Mouse (Mus musculus) stomach, embryonic 15.5 days (tissue): Measurements from ENCODE around the gene Bmf. TPM values are rescaled to one million over a fixed set of nuclear protein-coding genes. Genes with fewer than 3 reads are reported as not detected.

Experiments
- ATAC-seq: fragments of 200-750 bp; cut with Nextera tagmentation; 2 replicates; pipeline ENCODE4 v1.8.0; 2017; ENCODE audit warnings: low read depth, moderate number of reproducible peaks, moderate TSS enrichment; ENCODE audit not compliant: insufficient read depth, low FRiP score
- H3K27ac ChIP-seq: fragments of 300-500 bp; sonication (generic); 2 replicates; pipeline ENCODE4 v1.5.1; 2015; ENCODE audit warnings: mild to moderate bottlenecking, inconsistent platforms
- H3K27me3 ChIP-seq: fragments of 300-500 bp; sonication (generic); replicated peaks from 2 replicates; pipeline ENCODE4 v1.6.1; 2015; ENCODE audit warnings: inconsistent platforms
- H3K36me3 ChIP-seq: fragments of 300-500 bp; sonication (generic); 2 replicates; pipeline ENCODE4 v1.6.1; 2015; ENCODE audit warnings: inconsistent platforms
- H3K4me1 ChIP-seq: fragments of 300-500 bp; sonication (generic); 2 replicates; pipeline ENCODE4 v1.6.1; 2015; ENCODE audit warnings: inconsistent platforms
- H3K4me2 ChIP-seq: fragments of 300-500 bp; sonication (generic); 2 replicates; pipeline ENCODE4 v1.6.1; 2015; ENCODE audit warnings: mild to moderate bottlenecking, inconsistent platforms
- H3K4me3 ChIP-seq: fragments of 300-500 bp; sonication (generic); replicated peaks from 2 replicates; pipeline ENCODE4 v1.5.1; 2015; ENCODE audit warnings: inconsistent platforms
- H3K9ac ChIP-seq: fragments of 300-500 bp; sonication (generic); 2 replicates; pipeline ENCODE4 v1.6.1; 2015; ENCODE audit warnings: inconsistent platforms
- H3K9me3 ChIP-seq: fragments of 300-500 bp; sonication (generic); 2 replicates; pipeline ENCODE4 v1.6.1; 2016; ENCODE audit warnings: inconsistent platforms
- WGBS: fragments of 180-500 bp; shearing (Covaris S2); methylation state at CpG from one replicate; pipeline ENCODE4 v1.1.7; 2015; 5-methylcytosine and 5-hydroxymethylcytosine counted together
- polyA plus RNA-seq: library from polyadenylated mRNA; unstranded; fragments of >200 nt; fragmentation: Nextera tagmentation; extraction: Ambion mirVana; gene quantifications from 2 replicates; pipeline ENCODE4 v1.2.1, GENCODE M21; 2015

Gene Bmf
- polyA plus RNA-seq, 1 experiment from 2014 or later = 3.6 TPM

DNA sequence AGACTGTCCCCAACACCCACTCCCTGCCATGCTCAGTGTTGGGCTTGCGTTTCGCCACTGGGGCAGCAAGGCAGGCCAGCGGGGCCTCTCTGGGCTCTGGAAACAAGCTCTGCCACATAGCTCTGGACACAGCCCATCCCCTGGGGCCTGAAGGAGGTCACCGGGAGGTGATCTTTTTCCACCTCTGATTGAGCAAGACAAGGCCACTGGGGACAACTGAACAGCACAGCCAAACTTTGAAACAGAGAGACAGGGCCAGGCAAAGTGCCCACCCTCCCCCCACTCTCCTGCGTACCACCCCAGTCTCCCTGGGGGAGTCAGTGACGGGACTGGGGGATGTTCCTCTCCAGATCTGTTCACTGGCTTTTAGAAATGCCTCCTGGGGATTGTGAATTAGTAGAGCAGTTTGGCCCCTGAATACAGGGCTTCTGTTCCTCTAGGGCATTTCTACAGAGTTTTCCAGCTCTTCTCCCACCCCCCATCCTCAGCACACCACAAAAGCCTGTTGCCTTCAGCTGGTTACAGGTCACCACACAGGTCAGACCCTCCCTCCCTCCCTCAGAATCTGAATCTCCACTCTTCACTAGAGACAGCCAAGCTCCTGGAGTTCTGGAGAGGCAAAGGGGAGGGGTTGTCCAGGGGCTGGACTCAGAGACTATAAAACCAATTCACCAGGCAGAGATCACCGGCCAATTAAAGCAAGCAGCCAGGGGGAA lies 19.9 kb downstream of the Bmf start:
- H3K4me1 ChIP-seq = peaks cover 47% of the 10 kb centered on the region
- 34% methylated on average over 7 of the region's 7 CpGs for WGBS
- H3K4me3 ChIP-seq = no peak overlapping the region
- H3K27me3 ChIP-seq = no peaks in the 10 kb centered on the region
- no peaks in the 10 kb centered on the region for H3K9me3 ChIP-seq
- H3K27ac ChIP-seq = peak overlapping the region; percentile 28; the same call in 1 of the 2 replicates
- ATAC-seq = 0 out of 2 replicates have a peak, but pooled peaks have one; percentile 13
- peaks cover 9% of the 10 kb centered on the region; the same call in 1 of the 2 replicates for H3K36me3 ChIP-seq
- no peak overlapping the region for H3K9ac ChIP-seq
- no peak overlapping the region for H3K4me2 ChIP-seq

GRCm38 (mm10) chr2:118526545-118526944 lies 22.9 kb downstream of the Bmf start:
- no peak overlapping the region for H3K4me2 ChIP-seq
- ATAC-seq = no peak
- H3K4me3 ChIP-seq = no peak overlapping the region
- WGBS = 83% methylated on average over 5 of the region's 5 CpGs
- H3K27ac ChIP-seq = no peak overlapping the region
- H3K9ac ChIP-seq = no peak overlapping the region
- no peaks in the 10 kb centered on the region for H3K9me3 ChIP-seq
- no peaks in the 10 kb centered on the region for H3K27me3 ChIP-seq
- H3K36me3 ChIP-seq = peaks cover 4% of the 10 kb centered on the region; the same call in 1 of the 2 replicates
- peaks cover 24% of the 10 kb centered on the region for H3K4me1 ChIP-seq

DNA sequence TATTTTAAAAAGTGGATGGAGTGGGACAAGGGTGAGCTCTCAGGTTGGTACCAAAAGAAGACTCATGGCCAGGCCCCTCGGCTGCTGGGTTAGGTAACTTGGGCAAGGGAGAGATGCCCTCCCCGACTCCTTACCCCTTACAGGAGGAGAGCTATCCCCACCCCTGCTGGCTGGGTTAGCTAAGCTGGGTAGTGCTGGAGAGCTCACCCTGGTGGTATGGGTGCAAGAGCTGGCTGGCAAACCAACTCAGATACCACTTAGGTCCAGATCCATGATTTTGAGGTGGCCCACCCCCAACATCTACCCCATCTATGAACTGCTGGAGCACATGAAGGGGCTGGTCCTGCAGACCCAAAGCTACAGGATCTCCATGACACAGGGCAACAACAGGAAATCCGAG lies 24.7 kb downstream of the Bmf start:
- WGBS = 72% methylated on average over 3 of the region's 3 CpGs
- Histone ChIP-seq H3K36me3 (no peaks in the 10 kb centered on the region), H3K4me3 (no peak overlapping the region), H3K4me1 (peaks cover 27% of the 10 kb centered on the region), H3K9ac (no peak overlapping the region), H3K27ac (no peak overlapping the region), H3K9me3 (no peaks in the 10 kb centered on the region), H3K4me2 (no peak overlapping the region), H3K27me3 (no peaks in the 10 kb centered on the region)
- ATAC-seq = no peak

DNA sequence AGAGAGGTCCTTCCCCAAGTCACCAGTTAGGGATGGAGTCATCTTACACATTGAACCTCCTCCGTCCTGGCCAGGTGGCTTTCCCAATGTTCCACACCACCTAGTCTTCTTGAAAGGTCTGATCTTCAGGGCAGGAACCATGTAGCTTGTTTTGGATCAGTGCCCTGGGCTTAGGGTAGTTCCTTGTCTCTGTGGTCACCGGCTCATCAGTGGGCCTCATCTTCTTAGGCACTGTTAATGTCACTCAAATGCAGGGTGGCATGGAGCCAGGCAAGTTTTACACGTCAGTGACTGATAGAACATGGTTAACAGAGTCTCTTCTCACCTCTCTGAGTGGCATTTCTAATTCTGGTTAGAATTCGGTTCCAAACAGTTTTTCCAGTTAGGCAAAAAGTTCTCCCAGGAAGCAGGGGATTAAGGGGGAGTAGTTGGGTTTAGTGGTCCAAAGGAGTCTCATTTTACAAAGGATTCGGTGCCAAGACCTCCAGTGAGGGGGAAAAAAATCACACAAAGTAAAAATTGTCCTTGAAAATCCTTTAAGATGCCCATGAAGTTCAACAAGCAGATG lies 26.2 kb downstream of the Bmf start:
- Histone ChIP-seq H3K36me3 (no peaks in the 10 kb centered on the region), H3K9me3 (no peaks in the 10 kb centered on the region), H3K4me2 (no peak overlapping the region), H3K4me3 (no peak overlapping the region), H3K27ac (no peak overlapping the region), H3K9ac (no peak overlapping the region), H3K27me3 (no peaks in the 10 kb centered on the region), H3K4me1 (peaks cover 20% of the 10 kb centered on the region)
- 46% methylated on average over 5 of the region's 5 CpGs for whole genome bisulfite sequencing
- ATAC-seq = no peak

GRCm38 (mm10) chr2:118522265-118522664 lies 27.2 kb downstream of the Bmf start:
- no peak for ATAC-seq
- WGBS = 7% methylated on average over 2 of the region's 2 CpGs
- Histone ChIP-seq H3K4me1 (peaks cover 20% of the 10 kb centered on the region), H3K27me3 (no peaks in the 10 kb centered on the region), H3K4me2 (no peak overlapping the region), H3K9ac (no peak overlapping the region), H3K4me3 (no peak overlapping the region), H3K36me3 (no peaks in the 10 kb centered on the region), H3K27ac (no peak overlapping the region), H3K9me3 (no peaks in the 10 kb centered on the region)

- peak overlapping the region; percentile 1; the same call in 1 of the 2 replicates for H3K4me2 ChIP-seq
- H3K27ac ChIP-seq = peak overlapping the region; percentile 64
- H3K9ac ChIP-seq = no peak overlapping the region
Observed at GRCm38 (mm10) chr2:118520042-118520933, 29.2 kb downstream of the Bmf start.

DNA sequence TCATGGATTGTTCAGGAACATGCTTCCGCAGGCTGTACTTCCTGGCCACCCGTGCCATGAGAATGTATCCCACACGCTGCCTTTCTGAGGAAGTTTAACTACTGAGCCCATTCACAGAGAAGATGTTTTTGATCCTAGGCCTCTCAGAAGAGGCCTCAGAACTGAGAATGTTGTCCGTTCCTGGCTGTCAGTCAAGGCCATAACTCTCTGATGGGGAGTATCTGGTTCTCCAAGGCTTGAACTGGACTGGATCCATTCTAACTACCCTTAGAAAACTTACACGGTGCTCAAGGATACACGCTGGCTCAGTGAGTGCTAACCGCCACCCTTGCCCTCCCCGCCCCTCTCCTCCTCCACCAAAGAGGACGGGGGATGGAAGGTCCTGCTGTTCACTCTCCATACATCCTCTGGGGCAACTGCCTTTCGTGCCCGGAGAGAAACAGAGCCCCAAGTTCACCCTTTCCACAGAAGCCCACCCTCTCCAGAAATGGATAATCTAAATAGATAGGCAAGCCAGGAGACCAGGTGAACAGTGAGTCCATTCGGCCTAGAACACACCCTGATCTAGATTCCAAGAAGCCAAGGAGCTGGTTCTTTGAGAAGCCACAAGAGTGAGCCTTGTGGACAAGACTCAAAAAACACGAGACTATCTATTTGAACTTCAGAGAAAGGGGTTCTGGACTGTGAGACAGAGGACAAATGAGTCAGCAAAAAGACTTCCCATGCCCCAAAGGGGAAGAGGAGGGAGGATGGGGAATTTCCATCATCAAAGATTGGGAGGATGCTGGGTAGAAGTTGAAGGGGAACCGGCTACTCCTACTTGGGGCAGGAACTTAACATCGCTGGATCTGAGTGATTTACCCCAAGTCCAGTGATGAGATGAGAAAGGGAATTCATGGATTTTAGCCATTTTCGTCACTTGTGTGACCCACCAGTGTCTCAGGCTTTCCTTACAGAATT lies 36.8 kb downstream of the Bmf start:
- no peak overlapping the region for H3K4me3 ChIP-seq
- ATAC-seq = no peak
- WGBS = 77% methylated on average over 16 of the region's 16 CpGs
- H3K9ac ChIP-seq = no peak overlapping the region
- no peaks in the 10 kb centered on the region for H3K36me3 ChIP-seq
- H3K4me1 ChIP-seq = peaks cover 8% of the 10 kb centered on the region
- H3K4me2 ChIP-seq = no peak overlapping the region
- H3K9me3 ChIP-seq = no peaks in the 10 kb centered on the region
- no peaks in the 10 kb centered on the region for H3K27me3 ChIP-seq
- H3K27ac ChIP-seq = 0 out of 2 replicates have a peak overlapping the region, but pooled peaks have one; percentile 21

More at GRCm38 (mm10) chr2:118520042-118520933, 29.2 kb downstream of the Bmf start:
- Histone ChIP-seq H3K9me3 (no peaks in the 10 kb centered on the region), H3K36me3 (no peaks in the 10 kb centered on the region), H3K4me3 (no peak overlapping the region), H3K27me3 (no peaks in the 10 kb centered on the region), H3K4me1 (peaks cover 20% of the 10 kb centered on the region)
- ATAC-seq = peak; percentile 86
- 35% methylated on average over 9 of the region's 9 CpGs for WGBS

GRCm38 (mm10) chr2:118511779-118512417 lies 37.6 kb downstream of the Bmf start:
- H3K27me3 ChIP-seq = no peaks in the 10 kb centered on the region
- no peak overlapping the region for H3K4me3 ChIP-seq
- peaks cover 8% of the 10 kb centered on the region for H3K4me1 ChIP-seq
- H3K36me3 ChIP-seq = no peaks in the 10 kb centered on the region
- H3K9me3 ChIP-seq = no peaks in the 10 kb centered on the region
- 0 out of 2 replicates have a peak overlapping the region, but pooled peaks have one; percentile 21 for H3K27ac ChIP-seq
- no peak overlapping the region for H3K4me2 ChIP-seq
- ATAC-seq = no peak
- 65% methylated on average over 11 of the region's 11 CpGs for WGBS
- no peak overlapping the region for H3K9ac ChIP-seq

DNA sequence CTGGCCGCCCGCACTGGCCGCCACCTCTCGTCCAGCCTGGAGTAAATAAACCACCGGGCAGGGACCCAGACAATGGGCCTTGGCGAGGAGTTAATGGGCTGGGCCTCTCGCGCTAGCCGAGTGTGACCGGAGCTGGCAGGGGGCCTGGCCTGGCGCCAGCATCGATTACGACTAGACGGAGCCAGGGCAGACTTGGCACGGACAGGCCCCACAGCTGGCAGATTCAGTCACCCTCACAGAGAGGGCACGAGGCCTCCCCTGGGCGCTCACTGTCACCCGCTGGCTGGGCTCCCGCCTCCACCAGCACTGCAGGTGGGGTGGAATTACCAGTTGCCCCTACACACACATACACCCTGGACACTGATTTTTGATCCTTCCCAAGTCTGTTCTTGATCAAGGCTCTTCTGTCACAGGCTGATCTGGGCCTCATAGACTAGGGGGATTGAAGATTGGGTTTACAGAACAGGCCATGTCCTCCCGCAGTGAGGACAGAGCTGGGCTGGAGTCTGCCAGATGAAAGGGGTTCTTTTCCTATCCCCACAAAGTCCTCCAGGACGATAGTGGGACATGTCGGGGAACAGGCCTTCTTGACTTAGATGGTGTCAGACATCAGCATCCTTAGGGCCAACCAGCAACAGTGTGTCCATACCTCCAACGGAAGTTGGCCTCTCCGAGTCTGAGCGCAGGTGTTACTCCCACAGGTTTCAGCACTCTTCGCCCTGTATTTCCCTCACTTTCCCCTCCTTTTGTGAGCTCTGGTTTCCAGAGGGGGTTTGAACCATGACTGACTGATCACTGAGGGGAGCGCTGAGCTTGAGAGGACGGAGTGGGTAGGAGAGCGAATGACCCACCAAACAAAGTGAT lies 38.8 kb downstream of the Bmf start:
- Histone ChIP-seq H3K27me3 (no peaks in the 10 kb centered on the region), H3K9ac (no peak overlapping the region), H3K27ac (peak overlapping the region; percentile 49), H3K4me3 (no peak overlapping the region), H3K36me3 (no peaks in the 10 kb centered on the region), H3K9me3 (no peaks in the 10 kb centered on the region), H3K4me1 (peaks cover 8% of the 10 kb centered on the region), H3K4me2 (0 out of 2 replicates have a peak overlapping the region, but pooled peaks have one; percentile 5)
- ATAC-seq = peak; percentile 87
- WGBS = 46% methylated on average over 29 of the region's 29 CpGs
